Mouse (Mus musculus) lung, adult 2 months (tissue): Measurements from ENCODE around the gene Fdps.

Experiments
- CTCF ChIP-seq: fragments of 200-500 bp; IDR thresholded peaks from 2 replicates; pipeline ENCODE4 v1.5.1; 2011; ENCODE audit warnings: mild to moderate bottlenecking, low read length, control low read depth; ENCODE audit not compliant: insufficient read depth
- POLR2A ChIP-seq: fragments of 200-500 bp; IDR thresholded peaks from 2 replicates; pipeline ENCODE4 v1.6.1; 2011; ENCODE audit warnings: low read depth, mild to moderate bottlenecking, control low read depth, low read length, borderline replicate concordance; ENCODE audit errors: extremely low read depth

GRCm38 (mm10) chr3:89131816-89132215 lies 30.1 kb upstream of the Fdps start:
- no peak for TF ChIP-seq CTCF
- no peak for TF ChIP-seq POLR2A
